Mouse (Mus musculus) kidney, embryonic 14.5 days (tissue): Measurements from ENCODE around the gene Extl1. TPM values are rescaled to one million over a fixed set of nuclear protein-coding genes. Genes with fewer than 3 reads are reported as not detected.
A peak's percentile ranks its signal among the peaks of the same experiment; 100 is the strongest.

Source experiments
- ATAC-seq: fragments of 200-750 bp; cut with Nextera tagmentation; 2 replicates; pipeline ENCODE4 v1.8.0; 2017; ENCODE audit warnings: moderate number of reproducible peaks, mild to moderate bottlenecking, moderate TSS enrichment, moderate library complexity; ENCODE audit not compliant: low FRiP score, low TSS enrichment
- H3K27ac ChIP-seq: fragments of 300-500 bp; sonication (generic); 2 replicates; pipeline ENCODE4 v1.5.1; 2014; ENCODE audit warnings: low read depth, mild to moderate bottlenecking, low read length, moderate library complexity, mixed read lengths
- H3K27me3 ChIP-seq: fragments of 300-500 bp; sonication (generic); 2 replicates; pipeline ENCODE4 v1.6.1; 2014; ENCODE audit warnings: mild to moderate bottlenecking, low read length; ENCODE audit not compliant: control insufficient read depth, insufficient read depth
- H3K36me3 ChIP-seq: fragments of 300-500 bp; sonication (generic); 2 replicates; pipeline ENCODE4 v1.6.1; 2014; ENCODE audit warnings: low read length, mixed read lengths; ENCODE audit not compliant: control insufficient read depth, insufficient read depth
- H3K4me1 ChIP-seq: fragments of 300-500 bp; sonication (generic); 2 replicates; pipeline ENCODE4 v1.6.1; 2014; ENCODE audit warnings: low read length, mixed read lengths; ENCODE audit not compliant: control insufficient read depth, insufficient read depth
- H3K4me2 ChIP-seq: fragments of 300-500 bp; sonication (generic); replicated peaks from 2 replicates; pipeline ENCODE4 v1.6.1; 2014; ENCODE audit warnings: low read depth, mild to moderate bottlenecking, low read length
- H3K4me3 ChIP-seq: fragments of 300-500 bp; sonication (generic); 2 replicates; pipeline ENCODE4 v1.5.1; 2014; ENCODE audit warnings: mild to moderate bottlenecking, low read length
- H3K9ac ChIP-seq: fragments of 300-500 bp; sonication (generic); 2 replicates; pipeline ENCODE4 v1.6.1; 2014; ENCODE audit warnings: low read depth, mild to moderate bottlenecking, low read length, moderate library complexity
- H3K9me3 ChIP-seq: fragments of 300-500 bp; sonication (generic); 2 replicates; pipeline ENCODE4 v1.6.1; 2016; ENCODE audit warnings: low read length; ENCODE audit not compliant: control insufficient read depth
- WGBS: fragments of 180-500 bp; shearing (Covaris S2); extraction: QIAGEN DNeasy Blood & Tissue Kit; methylation state at CpG from one replicate; pipeline ENCODE4 v1.1.7; 2014; 5-methylcytosine and 5-hydroxymethylcytosine counted together
- polyA plus RNA-seq: library from polyadenylated mRNA; unstranded; fragments of >200 nt; fragmentation: Nextera tagmentation; extraction: Ambion mirVana; gene quantifications from 2 replicates; pipeline ENCODE4 v1.2.1, GENCODE M21; 2014

Gene Extl1
- polyA plus RNA-seq, 1 experiment from 2014 or later: 0.23 TPM

GRCm38 (mm10) chr4:134307367-134308072 is 76.1 kb downstream of the Extl1 start:
- Histone ChIP-seq H3K9ac (no peak overlapping the region), H3K27me3 (no peaks in the 10 kb centered on the region), H3K9me3 (no peaks in the 10 kb centered on the region; the same call in 1 of the 2 replicates), H3K4me1 (peaks cover 8% of the 10 kb centered on the region), H3K4me2 (peak overlapping the region; percentile 11; the same call in 1 of the 2 replicates), H3K4me3 (no peak overlapping the region), H3K27ac (no peak overlapping the region), H3K36me3 (no peaks in the 10 kb centered on the region)
- peak; percentile 28; the same call in 1 of the 2 replicates for ATAC-seq
- 23% methylated on average over 12 of the region's 12 CpGs for WGBS

- ATAC-seq: no peak
- Histone ChIP-seq H3K4me1 (peaks cover 8% of the 10 kb centered on the region), H3K9ac (no peak overlapping the region), H3K4me2 (peak overlapping the region; percentile 11; the same call in 1 of the 2 replicates), H3K9me3 (no peaks in the 10 kb centered on the region; the same call in 1 of the 2 replicates), H3K27ac (no peak overlapping the region), H3K36me3 (no peaks in the 10 kb centered on the region), H3K4me3 (no peak overlapping the region), H3K27me3 (no peaks in the 10 kb centered on the region)
- WGBS: 70% methylated on average over 2 of the region's 2 CpGs
These were observed 76.7 kb downstream of the Extl1 start for GRCm38 (mm10) chr4:134306963-134307362.

Other genes with a start within 250 kb of the Extl1 start
- 98.0 and 123 TPM in 2 replicates for gene Cep85, start 196.7 kb downstream of the Extl1 start, polyA plus RNA-seq
- gene Gm7534, start 180.8 kb downstream of the Extl1 start, polyA plus RNA-seq: 0.34 and 0.50 TPM in 2 replicates
- 0.26 and 0.37 TPM in 2 replicates for gene Catsper4, start 156.5 kb downstream of the Extl1 start, polyA plus RNA-seq
- 5.0 and 6.4 TPM in 2 replicates for gene Cnksr1, start 145.5 kb downstream of the Extl1 start, polyA plus RNA-seq
- gene E130218I03Rik, start 140.2 kb downstream of the Extl1 start, polyA plus RNA-seq: 0.41 TPM in 1 of 2 replicates, not detected in the other
- gene Zfp593, start 138.3 kb downstream of the Extl1 start, polyA plus RNA-seq: 17.5 and 18.9 TPM in 2 replicates
- not detected in 2 replicates for gene Gm30191, start 136.9 kb downstream of the Extl1 start, polyA plus RNA-seq
- gene Grrp1, start 129.7 kb downstream of the Extl1 start, polyA plus RNA-seq: 9.2 and 12.8 TPM in 2 replicates
- 14.9 and 18.8 TPM in 2 replicates for gene Pdik1l, start 96.0 kb downstream of the Extl1 start, polyA plus RNA-seq
- 0.88 and 1.4 TPM in 2 replicates for gene Trim63, start 68.7 kb downstream of the Extl1 start, polyA plus RNA-seq
- gene Slc30a2, start 40.7 kb downstream of the Extl1 start, polyA plus RNA-seq: 0.09 and 0.11 TPM in 2 replicates
- 8.4 and 12.3 TPM in 2 replicates for gene Pafah2, start 12.5 kb upstream of the Extl1 start, polyA plus RNA-seq
- 1,829 and 1,880 TPM in 2 replicates for gene Stmn1, start 84.5 kb upstream of the Extl1 start, polyA plus RNA-seq
- 0.57 and 0.73 TPM in 2 replicates for gene Paqr7, start 112.8 kb upstream of the Extl1 start, polyA plus RNA-seq
- 5.9 and 20.7 TPM in 2 replicates for gene Aunip, start 127.1 kb upstream of the Extl1 start, polyA plus RNA-seq
- gene Mtfr1l, start 151.5 kb upstream of the Extl1 start, polyA plus RNA-seq: 114 and 130 TPM in 2 replicates
- 15.6 and 19.5 TPM in 2 replicates for gene Selenon, start 168.3 kb upstream of the Extl1 start, polyA plus RNA-seq